Mouse (Mus musculus): Measurements from ENCODE around the gene Nav2. TPM values are rescaled to one million over a fixed set of nuclear protein-coding genes. Genes with fewer than 3 reads are reported as not detected.
A peak's percentile ranks its signal among the peaks of the same experiment; 100 is the strongest.

Gene Nav2
- polyA plus RNA-seq, 1 experiment from 2014 or later = 27.6 TPM

GRCm38 (mm10) chr7:49496766-49497425 lies 588.4 kb downstream of the Nav2 start:
- peak; percentile 7; the same call in 1 of the 2 replicates for ATAC-seq (ENCODE audit: low FRiP score)
- Histone ChIP-seq H3K36me3 (0 out of 2 replicates have a peak, but pooled peaks cover 2% of the 10 kb centered on the region), H3K9me3 (replicated peaks) (no peaks in the 10 kb centered on the region), H3K27ac (replicated peaks) (no peak overlapping the region), H3K4me1 (peaks cover 20% of the 10 kb centered on the region), H3K4me2 (no peak overlapping the region), H3K9ac (replicated peaks) (no peak overlapping the region), H3K4me3 (replicated peaks) (no peak overlapping the region), H3K27me3 (replicated peaks) (no peaks in the 10 kb centered on the region)
- WGBS = 22% methylated on average over 13 of the region's 13 CpGs

GRCm38 (mm10) chr7:49497426-49497892 lies 588.9 kb downstream of the Nav2 start:
- Histone ChIP-seq H3K4me2 (no peak overlapping the region), H3K27ac (replicated peaks) (no peak overlapping the region), H3K9me3 (replicated peaks) (no peaks in the 10 kb centered on the region), H3K4me1 (peaks cover 20% of the 10 kb centered on the region), H3K4me3 (replicated peaks) (no peak overlapping the region), H3K27me3 (replicated peaks) (no peaks in the 10 kb centered on the region), H3K9ac (replicated peaks) (no peak overlapping the region), H3K36me3 (0 out of 2 replicates have a peak, but pooled peaks cover 5% of the 10 kb centered on the region)
- no peak for ATAC-seq (ENCODE audit: low FRiP score)
- 51% methylated on average over 4 of the region's 4 CpGs for WGBS

- Histone ChIP-seq H3K9me3 (replicated peaks) (no peaks in the 10 kb centered on the region), H3K27me3 (replicated peaks) (no peaks in the 10 kb centered on the region), H3K4me1 (peaks cover 31% of the 10 kb centered on the region), H3K4me2 (no peak overlapping the region), H3K36me3 (0 out of 2 replicates have a peak, but pooled peaks cover 5% of the 10 kb centered on the region), H3K4me3 (replicated peaks) (no peak overlapping the region), H3K27ac (replicated peaks) (no peak overlapping the region), H3K9ac (replicated peaks) (no peak overlapping the region)
- WGBS = 94% methylated on average over 6 of the region's 6 CpGs
- no peak for ATAC-seq (ENCODE audit: low FRiP score)
Measured at GRCm38 (mm10) chr7:49499598-49499997, 591.1 kb downstream of the Nav2 start.

- no peak overlapping the region for H3K27ac ChIP-seq (replicated peaks)
- H3K4me3 ChIP-seq (replicated peaks) = no peak overlapping the region
- peaks cover 34% of the 10 kb centered on the region for H3K4me1 ChIP-seq
- no peak overlapping the region for H3K9ac ChIP-seq (replicated peaks)
- no peak for ATAC-seq (ENCODE audit: low FRiP score)
- 0 out of 2 replicates have a peak, but pooled peaks cover 5% of the 10 kb centered on the region for H3K36me3 ChIP-seq
- no peak overlapping the region for H3K4me2 ChIP-seq
- H3K9me3 ChIP-seq (replicated peaks) = no peaks in the 10 kb centered on the region
- 99% methylated on average over 5 of the region's 5 CpGs for WGBS
- H3K27me3 ChIP-seq (replicated peaks) = no peaks in the 10 kb centered on the region
Measured at GRCm38 (mm10) chr7:49500916-49501315, 592.4 kb downstream of the Nav2 start.

GRCm38 (mm10) chr7:49503419-49503818 lies 594.9 kb downstream of the Nav2 start:
- no peak overlapping the region for H3K27ac ChIP-seq (replicated peaks)
- no peak for ATAC-seq (ENCODE audit: low FRiP score)
- H3K4me3 ChIP-seq (replicated peaks) = no peak overlapping the region
- 64% methylated on average over 8 of the region's 8 CpGs for WGBS
- peaks cover 18% of the 10 kb centered on the region for H3K4me1 ChIP-seq
- H3K4me2 ChIP-seq = no peak overlapping the region
- no peaks in the 10 kb centered on the region for H3K9me3 ChIP-seq (replicated peaks)
- no peak overlapping the region for H3K9ac ChIP-seq (replicated peaks)
- no peaks in the 10 kb centered on the region for H3K27me3 ChIP-seq (replicated peaks)
- H3K36me3 ChIP-seq = 0 out of 2 replicates have a peak, but pooled peaks cover 5% of the 10 kb centered on the region

GRCm38 (mm10) chr7:49503881-49504280 lies 595.4 kb downstream of the Nav2 start:
- 15% methylated on average over 2 of the region's 2 CpGs for WGBS
- H3K27ac ChIP-seq (replicated peaks) = no peak overlapping the region
- H3K27me3 ChIP-seq (replicated peaks) = no peaks in the 10 kb centered on the region
- no peak overlapping the region for H3K4me3 ChIP-seq (replicated peaks)
- 0 out of 2 replicates have a peak, but pooled peaks cover 5% of the 10 kb centered on the region for H3K36me3 ChIP-seq
- H3K4me1 ChIP-seq = peaks cover 18% of the 10 kb centered on the region
- H3K9me3 ChIP-seq (replicated peaks) = no peaks in the 10 kb centered on the region
- H3K4me2 ChIP-seq = no peak overlapping the region
- no peak overlapping the region for H3K9ac ChIP-seq (replicated peaks)
- peak; percentile 30; the same call in 1 of the 2 replicates for ATAC-seq (ENCODE audit: low FRiP score)

- WGBS = 1% methylated on average over 3 of the region's 3 CpGs
Measured at GRCm38 (mm10) chr7:49504297-49504696, 595.8 kb downstream of the Nav2 start.

GRCm38 (mm10) chr7:49505024-49505423 lies 596.5 kb downstream of the Nav2 start:
- peaks cover 18% of the 10 kb centered on the region for H3K4me1 ChIP-seq
- no peaks in the 10 kb centered on the region for H3K9me3 ChIP-seq (replicated peaks)
- no peak overlapping the region for H3K9ac ChIP-seq (replicated peaks)
- 16% methylated on average over 2 of the region's 3 CpGs for WGBS
- H3K27me3 ChIP-seq (replicated peaks) = no peaks in the 10 kb centered on the region
- H3K4me2 ChIP-seq = no peak overlapping the region
- 0 out of 2 replicates have a peak, but pooled peaks cover 5% of the 10 kb centered on the region for H3K36me3 ChIP-seq
- ATAC-seq (ENCODE audit: low FRiP score) = no peak
- no peak overlapping the region for H3K4me3 ChIP-seq (replicated peaks)
- H3K27ac ChIP-seq (replicated peaks) = no peak overlapping the region

More at GRCm38 (mm10) chr7:49504297-49504696, 595.8 kb downstream of the Nav2 start:
- Histone ChIP-seq H3K36me3 (0 out of 2 replicates have a peak, but pooled peaks cover 5% of the 10 kb centered on the region), H3K4me2 (no peak overlapping the region), H3K9me3 (replicated peaks) (no peaks in the 10 kb centered on the region), H3K9ac (replicated peaks) (no peak overlapping the region), H3K4me1 (peaks cover 18% of the 10 kb centered on the region), H3K27me3 (replicated peaks) (no peaks in the 10 kb centered on the region), H3K27ac (replicated peaks) (no peak overlapping the region), H3K4me3 (replicated peaks) (no peak overlapping the region)
- ATAC-seq (ENCODE audit: low FRiP score) = 0 out of 2 replicates have a peak, but pooled peaks have one; percentile 29

GRCm38 (mm10) chr7:49506085-49506820 lies 597.7 kb downstream of the Nav2 start:
- no peak overlapping the region for H3K27ac ChIP-seq (replicated peaks)
- H3K4me1 ChIP-seq = peaks cover 27% of the 10 kb centered on the region
- no peak for ATAC-seq (ENCODE audit: low FRiP score)
- no peak overlapping the region for H3K4me3 ChIP-seq (replicated peaks)
- no peaks in the 10 kb centered on the region for H3K27me3 ChIP-seq (replicated peaks)
- no peaks in the 10 kb centered on the region for H3K9me3 ChIP-seq (replicated peaks)
- H3K36me3 ChIP-seq = 0 out of 2 replicates have a peak, but pooled peaks cover 5% of the 10 kb centered on the region
- no peak overlapping the region for H3K4me2 ChIP-seq
- H3K9ac ChIP-seq (replicated peaks) = no peak overlapping the region
- 83% methylated on average over 12 of the region's 12 CpGs for WGBS

GRCm38 (mm10) chr7:49507943-49508506 lies 599.5 kb downstream of the Nav2 start:
- WGBS = 89% methylated on average over 7 of the region's 7 CpGs
- H3K4me2 ChIP-seq = no peak overlapping the region
- no peaks in the 10 kb centered on the region for H3K36me3 ChIP-seq
- no peak overlapping the region for H3K4me3 ChIP-seq (replicated peaks)
- peaks cover 35% of the 10 kb centered on the region for H3K4me1 ChIP-seq
- H3K27ac ChIP-seq (replicated peaks) = no peak overlapping the region
- ATAC-seq (ENCODE audit: low FRiP score) = no peak
- no peaks in the 10 kb centered on the region for H3K9me3 ChIP-seq (replicated peaks)
- H3K27me3 ChIP-seq (replicated peaks) = no peaks in the 10 kb centered on the region
- H3K9ac ChIP-seq (replicated peaks) = no peak overlapping the region

- no peaks in the 10 kb centered on the region for H3K36me3 ChIP-seq
- H3K9ac ChIP-seq (replicated peaks) = no peak overlapping the region
- no peaks in the 10 kb centered on the region for H3K9me3 ChIP-seq (replicated peaks)
- 60% methylated on average over 7 of the region's 7 CpGs for WGBS
- peaks cover 23% of the 10 kb centered on the region for H3K4me1 ChIP-seq
- H3K4me2 ChIP-seq = no peak overlapping the region
- 0 out of 2 replicates have a peak overlapping the region, but pooled peaks have one; percentile 3 for H3K27ac ChIP-seq (replicated peaks)
- H3K4me3 ChIP-seq (replicated peaks) = no peak overlapping the region
- H3K27me3 ChIP-seq (replicated peaks) = no peaks in the 10 kb centered on the region
- ATAC-seq (ENCODE audit: low FRiP score) = no peak
Measured at GRCm38 (mm10) chr7:49511820-49512453, 603.4 kb downstream of the Nav2 start.

Measured in neural tube, embryonic 15.5 days (tissue).